Mouse (Mus musculus) cerebellum, adult 11 months (tissue): ENCODE measurements around the gene Efhc2.
A peak's percentile ranks its signal among the peaks of the same experiment; 100 is the strongest.

ENCODE experiments used
- DNase-seq: peaks from one replicate; pipeline ENCODE4 v3.0.0; 2022

Gene Efhc2

GRCm38 (mm10) chrX:17319126-17319583 is at the start of gene Efhc2:
Gene Efhc2 (minus strand): TSS chrX:17319368.
- peak; percentile 25 for DNase-seq

- no peak for DNase-seq
Observed at GRCm38 (mm10) chrX:17365114-17365513, 45.9 kb upstream of the Efhc2 start.

GRCm38 (mm10) chrX:17300349-17300880 is 18.8 kb downstream of the Efhc2 start:
- no peak for DNase-seq

- DNase-seq, result no peak
Observed at GRCm38 (mm10) chrX:17283899-17284298, 35.3 kb downstream of the Efhc2 start.

GRCm38 (mm10) chrX:17225141-17225540 is 94.0 kb downstream of the Efhc2 start:
- peak; percentile 4 for DNase-seq

GRCm38 (mm10) chrX:17217451-17217850 is 101.7 kb downstream of the Efhc2 start:
- DNase-seq, result no peak

GRCm38 (mm10) chrX:17213515-17213914 is 105.7 kb downstream of the Efhc2 start:
- DNase-seq, result no peak

GRCm38 (mm10) chrX:17175748-17176147 is 143.4 kb downstream of the Efhc2 start:
- no peak for DNase-seq

- no peak for DNase-seq
Observed at GRCm38 (mm10) chrX:17165638-17166037, 153.5 kb downstream of the Efhc2 start.
